17 mouse cellular contexts compared by ENCODE assay signal in the genomic region with DNA sequence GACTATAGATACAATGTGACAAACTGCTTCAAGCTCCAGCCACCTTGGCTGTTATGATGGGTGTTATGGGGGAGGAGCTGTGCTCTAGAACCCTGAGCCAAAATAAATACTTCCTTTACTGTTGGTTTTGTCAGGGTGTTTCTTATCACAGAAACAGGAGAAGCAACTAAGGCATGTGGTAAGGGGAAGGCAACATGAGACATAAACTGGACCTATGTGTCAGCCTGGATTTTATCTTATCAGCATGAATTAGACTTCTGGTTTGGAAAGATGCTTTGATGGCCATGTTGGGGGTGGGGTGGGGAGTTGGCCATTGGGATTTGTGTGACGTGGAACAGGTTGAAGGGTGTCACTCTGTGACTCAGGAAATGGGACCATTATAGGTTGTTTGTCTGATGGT.
"Had no signal": no experiment of that assay in that cellular context is flagged by ENCODE, and none has a peak within 500 bp of the region (broad histone marks: within the 10 kb centered on the region; RNA-seq: fewer than 3 reads in every experiment).

No protein-coding gene starts in this region.

- H3K9ac ChIP-seq: neural tube, embryonic 12.5 days; neural tube, embryonic 13.5 days; neural tube, embryonic 15.5 days; stomach, embryonic 15.5 days had no signal

- H3K36me3 ChIP-seq: neural tube, embryonic 12.5 days; neural tube, embryonic 13.5 days; neural tube, embryonic 15.5 days; stomach, embryonic 15.5 days had no signal

- H3K4me1 ChIP-seq: neural tube, embryonic 12.5 days; stomach, embryonic 15.5 days had no signal

- H3K27me3 ChIP-seq: neural tube, embryonic 12.5 days; stomach, embryonic 15.5 days had no signal

- H3K9me3 ChIP-seq: neural tube, embryonic 12.5 days; neural tube, embryonic 13.5 days; neural tube, embryonic 15.5 days; stomach, embryonic 15.5 days had no signal

- DNase-seq: retina, postnatal 1 day; right cerebral cortex, adult 18-20 months; right cerebral cortex, postnatal 14 days; right cerebral cortex, postnatal 25 days; right cerebral cortex, postnatal 4 days; spleen, adult 18-20 months; thymus, adult 18-20 months; thymus, adult 2 months; thymus, postnatal 14 days; thymus, postnatal 25 days; thymus, postnatal 36 days; thymus, postnatal 4 days had no signal

- H3K4me3 ChIP-seq: neural tube, embryonic 12.5 days; neural tube, embryonic 13.5 days; neural tube, embryonic 15.5 days; stomach, embryonic 15.5 days had no signal

- H3K27ac ChIP-seq: neural tube, embryonic 12.5 days; neural tube, embryonic 13.5 days; neural tube, embryonic 15.5 days; stomach, embryonic 15.5 days; stomach, postnatal 0 days had no signal
